Mouse (Mus musculus) brain, adult 2 months (tissue): ENCODE measurements around the gene Rab7b.

Experiments used
- DNase-seq: peaks from one replicate; pipeline ENCODE4 v3.0.0; 2011; ENCODE audit warnings: low read depth, low spot score

Gene Rab7b

GRCm38 (mm10) chr1:131737269-131737668 lies 48.8 kb downstream of the Rab7b start:
- DNase-seq = peak; percentile 94

- DNase-seq = no peak
Measured at GRCm38 (mm10) chr1:131738760-131739159, 50.3 kb downstream of the Rab7b start.

- no peak for DNase-seq
Measured at GRCm38 (mm10) chr1:131739481-131740160, 51.1 kb downstream of the Rab7b start.

- DNase-seq = no peak
Measured at GRCm38 (mm10) chr1:131743868-131744464, 55.5 kb downstream of the Rab7b start, which contains the start of gene Slc26a9. Slc26a9 (plus strand) TSS chr1:131744022.

GRCm38 (mm10) chr1:131745391-131745790 lies 56.9 kb downstream of the Rab7b start:
- no peak for DNase-seq

- DNase-seq = no peak
Measured at GRCm38 (mm10) chr1:131747761-131748160, 59.3 kb downstream of the Rab7b start.

- no peak for DNase-seq
Measured at GRCm38 (mm10) chr1:131748636-131749035, 60.1 kb downstream of the Rab7b start.

GRCm38 (mm10) chr1:131749706-131750545 lies 61.4 kb downstream of the Rab7b start:
- no peak for DNase-seq

- no peak for DNase-seq
Measured at GRCm38 (mm10) chr1:131751181-131751890, 62.8 kb downstream of the Rab7b start.

- peak; percentile 86 for DNase-seq
Measured at GRCm38 (mm10) chr1:131751891-131752311, 63.4 kb downstream of the Rab7b start.

GRCm38 (mm10) chr1:131754212-131754829 lies 65.8 kb downstream of the Rab7b start:
- DNase-seq = no peak

- DNase-seq = peak; percentile 82
Measured at GRCm38 (mm10) chr1:131754916-131755315, 66.4 kb downstream of the Rab7b start.

- no peak for DNase-seq
Measured at GRCm38 (mm10) chr1:131757211-131757610, 68.7 kb downstream of the Rab7b start.

- DNase-seq = no peak
Measured at GRCm38 (mm10) chr1:131758796-131759195, 70.3 kb downstream of the Rab7b start.

- no peak for DNase-seq
Measured at GRCm38 (mm10) chr1:131759667-131760427, 71.4 kb downstream of the Rab7b start.

- DNase-seq = no peak
Measured at GRCm38 (mm10) chr1:131760428-131760820, 71.9 kb downstream of the Rab7b start.

GRCm38 (mm10) chr1:131761079-131761831 lies 72.8 kb downstream of the Rab7b start:
- no peak for DNase-seq

- DNase-seq = no peak
Measured at GRCm38 (mm10) chr1:131763683-131764082, 75.2 kb downstream of the Rab7b start.

- DNase-seq = no peak
Measured at GRCm38 (mm10) chr1:131764581-131765338, 76.3 kb downstream of the Rab7b start.
